Mouse (Mus musculus): ENCODE results near the gene Olfr52.
"Not testable (repeated sequence)": the region's sequence is repeated elsewhere in the genome, so short reads cannot be mapped to it uniquely, and the experiment has no call there.

Olfr52 gene

DNA sequence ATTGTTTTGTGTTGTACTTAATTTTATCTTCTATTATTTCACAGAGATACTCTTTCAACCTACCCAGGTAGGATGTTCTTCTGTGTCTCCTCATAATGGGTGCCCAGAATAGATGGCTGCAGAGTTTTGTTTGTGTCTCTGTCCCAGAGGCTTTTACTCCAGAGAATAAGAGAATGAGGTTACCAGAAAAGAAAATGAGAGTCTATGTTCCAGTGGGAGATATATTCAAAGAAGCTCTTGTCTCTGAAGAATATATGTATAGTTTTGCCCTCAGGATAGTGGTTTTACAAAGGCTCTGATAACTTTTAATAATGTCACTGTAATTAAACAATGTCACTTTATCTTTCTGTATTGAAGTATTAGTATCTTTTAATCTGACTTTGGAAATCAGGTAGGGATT is at the start of gene Olfr52:
TSS of gene Olfr52 (minus strand) at position 101 of the 400 bp plus-strand sequence.
- DNase-seq, result no peak

DNA sequence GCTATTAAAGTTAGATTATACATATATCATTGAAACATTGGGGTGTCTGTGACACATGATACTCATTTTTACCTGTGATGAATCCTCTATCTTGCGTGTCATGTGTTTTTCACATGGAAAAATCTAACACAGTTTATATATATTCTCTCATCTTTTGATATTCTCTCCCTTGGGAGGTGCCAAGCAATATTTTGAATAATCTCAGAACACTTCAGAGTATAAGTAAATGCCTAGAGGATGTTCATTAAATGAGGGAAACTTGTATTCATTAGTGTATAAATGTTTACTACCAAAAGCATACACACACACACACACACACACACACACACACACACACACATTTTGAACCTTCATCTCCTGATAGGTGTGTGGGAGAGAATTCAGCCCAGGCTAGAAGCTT is 45.8 kb upstream of the Olfr52 start, which contains the start of gene Olfr1047:
TSS of gene Olfr1047 (minus strand) at position 101 of the 400 bp plus-strand sequence.
- DNase-seq, result no peak

DNA sequence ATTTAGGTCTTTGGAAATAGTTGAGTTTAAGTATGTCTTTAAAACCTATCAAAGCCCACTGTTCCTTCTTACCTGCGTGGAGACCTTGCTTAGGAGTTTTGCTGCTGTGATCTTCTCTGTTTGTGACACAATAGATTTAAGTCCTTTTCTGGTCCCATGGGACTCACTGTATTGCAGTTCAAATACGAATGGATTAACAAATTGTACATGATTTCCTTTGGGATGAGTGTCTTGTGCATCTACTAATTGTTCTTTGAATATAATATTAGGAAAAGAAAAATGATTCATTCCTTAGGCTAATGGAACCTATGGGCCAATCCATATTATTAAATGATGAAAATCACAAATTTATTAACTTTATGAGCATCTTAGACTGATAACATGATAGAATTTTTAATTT is 33.7 kb upstream of the Olfr52 start, which contains the start of gene Olfr1046:
TSS of gene Olfr1046 (minus strand) at position 101 of the 400 bp plus-strand sequence.
- no peak for DNase-seq

DNA sequence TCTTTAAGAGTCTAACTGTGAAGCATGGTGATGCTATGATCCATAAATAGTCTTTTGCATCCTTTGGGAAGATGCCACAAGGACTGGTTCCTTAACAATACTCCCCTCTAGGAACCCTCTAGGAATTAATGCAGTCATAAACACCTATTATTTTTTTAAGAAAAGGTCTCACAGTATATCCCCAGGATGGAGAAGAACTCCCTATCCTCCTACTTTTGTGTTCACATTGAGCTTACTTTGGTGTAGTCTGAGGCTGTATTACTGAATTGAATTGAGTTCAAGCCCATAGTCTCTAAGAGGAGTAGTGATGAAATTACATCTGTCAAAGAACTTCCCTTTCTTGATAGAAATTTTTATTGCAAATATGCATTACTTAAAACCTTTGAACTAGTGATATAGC is 17.4 kb upstream of the Olfr52 start, which contains the start of gene Olfr1045:
TSS of gene Olfr1045 (minus strand) at position 101 of the 400 bp plus-strand sequence.
- no peak for DNase-seq

DNA sequence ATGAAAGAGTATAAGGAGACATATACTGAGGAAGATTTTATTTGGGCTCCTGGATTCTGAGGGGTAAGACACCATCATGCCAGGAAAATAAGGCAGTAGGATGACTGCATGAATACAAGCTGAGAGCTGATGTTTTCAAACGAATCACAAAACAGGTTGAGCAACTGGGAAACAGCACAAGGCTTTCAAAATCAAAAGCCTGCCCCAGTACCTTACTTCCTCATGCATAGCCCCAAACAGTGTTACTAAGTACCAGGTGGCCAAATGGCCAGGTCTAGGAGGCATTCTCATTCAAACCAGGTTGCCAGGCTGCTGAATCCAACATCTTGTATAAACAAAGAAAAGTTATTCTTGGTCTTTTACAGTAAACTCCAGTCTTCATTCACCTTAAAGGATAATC is 10.4 kb upstream of the Olfr52 start:
- no peak for DNase-seq

DNA sequence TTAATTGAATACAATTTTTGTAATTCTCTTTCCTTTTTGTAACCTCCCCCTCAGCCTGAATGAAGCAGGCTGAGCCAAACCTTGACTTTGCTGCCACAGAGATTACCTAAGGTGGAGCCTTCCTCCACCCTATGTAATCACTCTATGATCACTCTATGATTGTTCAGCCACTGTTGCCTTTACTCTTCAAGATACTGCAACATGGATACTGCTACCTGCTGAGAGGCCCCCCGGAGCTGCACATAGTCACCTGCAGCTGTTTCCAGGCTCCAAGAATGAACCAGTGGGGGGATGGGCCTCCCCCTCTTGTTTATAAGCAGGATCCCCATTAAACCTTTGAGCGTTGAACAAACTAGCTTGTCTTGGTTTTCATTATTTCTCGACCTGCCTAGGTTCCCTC is 5.5 kb downstream of the Olfr52 start:
- no peak for DNase-seq

DNA sequence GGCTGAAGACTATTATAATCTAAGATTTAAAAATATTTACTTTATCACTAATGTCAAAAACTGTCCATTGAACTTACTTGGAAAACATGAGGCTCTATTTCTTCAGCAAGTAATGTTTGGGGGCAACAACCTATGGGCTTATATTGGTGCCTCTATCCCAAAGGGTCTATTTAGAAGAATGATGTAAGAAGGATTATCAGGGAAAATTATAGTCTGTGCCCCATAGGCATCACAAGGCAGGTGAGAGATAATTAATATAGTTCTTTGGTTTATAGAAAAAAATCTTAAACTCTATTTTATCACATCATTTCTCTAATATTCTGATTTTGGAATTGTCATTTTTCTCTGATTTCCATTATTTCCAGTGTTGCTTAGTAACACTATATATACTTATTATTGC is 7.8 kb downstream of the Olfr52 start, which contains the start of gene Olfr1044:
TSS of gene Olfr1044 (minus strand) at position 101 of the 400 bp plus-strand sequence.
- DNase-seq, result no peak

DNA sequence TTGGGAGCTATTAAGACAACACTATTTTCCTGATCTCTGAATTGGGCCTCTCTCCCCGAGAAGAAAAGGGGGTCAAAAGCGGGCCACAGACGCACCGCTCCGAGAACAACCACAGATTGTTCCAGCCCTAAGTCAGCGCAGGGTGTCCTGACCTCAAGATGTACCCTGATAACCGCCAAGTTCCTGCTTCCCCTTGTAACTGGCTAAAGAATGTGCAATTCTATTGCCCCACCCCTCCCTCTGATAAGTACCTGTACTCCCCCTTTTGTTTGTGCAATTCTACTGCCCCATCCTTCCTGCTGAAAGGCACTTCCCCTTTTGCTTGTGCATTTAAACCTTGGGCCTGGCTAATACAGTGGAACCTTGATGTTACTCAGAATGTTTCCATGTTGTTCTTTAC is 10.1 kb downstream of the Olfr52 start:
- not testable (repeated sequence) for DNase-seq

DNA sequence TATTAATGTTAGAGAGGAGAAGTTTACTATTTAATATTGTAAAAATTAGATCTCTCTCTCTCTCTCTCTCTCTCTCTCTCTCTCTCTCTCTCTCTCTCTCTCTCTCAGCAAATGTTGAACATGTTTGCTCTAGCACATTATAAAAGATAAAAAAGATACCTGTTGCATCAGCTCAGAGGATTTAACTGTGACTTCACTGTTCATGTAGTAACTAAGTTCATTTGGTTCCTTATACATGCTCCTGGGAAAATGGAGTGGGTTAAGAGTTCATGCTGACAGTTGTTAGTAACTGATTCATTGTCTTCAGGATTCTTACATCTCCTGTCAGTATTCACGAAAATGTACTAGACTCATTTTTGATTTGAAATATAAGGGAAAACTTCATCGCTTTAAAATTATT is 18.1 kb downstream of the Olfr52 start, which contains the start of gene Olfr1043:
TSS of gene Olfr1043 (minus strand) at position 101 of the 400 bp plus-strand sequence.
- no peak for DNase-seq

DNA sequence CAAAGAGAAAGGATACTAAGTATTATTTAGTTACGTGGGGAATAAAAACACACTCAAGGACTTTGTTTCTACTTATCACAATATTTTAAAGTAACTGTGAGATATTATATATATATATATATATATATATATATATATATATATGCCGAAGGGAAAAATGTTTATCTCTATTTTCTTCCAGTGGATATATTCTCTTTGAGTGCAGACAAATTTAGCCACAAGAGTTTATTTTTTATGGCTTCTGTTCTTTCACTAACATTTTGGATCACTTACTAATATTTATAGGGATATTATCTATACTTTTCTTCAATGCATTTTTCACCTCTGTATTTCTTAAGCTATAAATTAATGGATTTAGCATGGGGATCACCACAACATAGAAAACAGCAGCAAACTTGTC is 23.7 kb downstream of the Olfr52 start, which contains the start of gene Olfr1042:
TSS of gene Olfr1042 (minus strand) at position 101 of the 400 bp plus-strand sequence.
- no peak for DNase-seq

DNA sequence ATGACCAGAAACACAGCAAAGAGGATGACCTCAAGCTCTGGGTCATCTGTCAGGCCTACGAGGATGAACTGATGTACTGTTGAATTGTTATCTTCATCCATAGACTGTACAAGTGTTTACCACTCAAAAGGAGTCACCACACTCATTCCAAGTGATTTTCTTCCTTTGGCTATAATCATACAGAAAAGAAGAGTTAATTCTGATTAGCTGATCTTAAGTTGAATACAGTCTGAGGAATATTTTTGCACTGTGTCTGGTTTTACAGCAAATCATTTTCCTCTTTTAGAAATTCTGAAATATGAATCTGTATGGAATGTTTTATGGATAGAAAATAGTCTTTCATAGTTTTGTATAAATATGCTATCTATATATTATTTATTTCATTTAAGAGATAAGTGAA is 38.9 kb downstream of the Olfr52 start, which contains the start of gene Olfr1040:
TSS of gene Olfr1040 (minus strand) at position 101 of the 400 bp plus-strand sequence.
- no peak for DNase-seq

DNA sequence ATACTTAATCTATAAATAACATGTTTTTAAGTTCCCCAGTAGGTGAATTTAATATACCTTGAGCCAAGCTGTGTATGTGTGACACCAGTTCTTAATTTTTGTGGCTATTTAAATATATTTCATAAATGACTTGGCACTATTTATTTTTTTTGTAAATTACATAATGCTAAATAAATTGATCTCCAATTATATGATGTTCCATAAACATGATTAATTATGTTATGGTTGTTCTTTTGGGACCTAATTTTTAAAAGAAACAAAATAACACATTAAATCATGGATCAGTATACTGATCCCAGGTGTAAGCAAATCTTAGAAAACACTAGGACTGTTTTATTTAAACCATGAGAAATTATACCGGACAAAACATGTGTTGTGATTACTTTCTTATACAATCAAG is 49.7 kb downstream of the Olfr52 start, which contains the start of gene Olfr1039:
TSS of gene Olfr1039 (minus strand) at position 101 of the 400 bp plus-strand sequence.
- no peak for DNase-seq
